In genomic region chr9:120001945-120002725, GRCm38 (mm10) we compare ENCODE assay signal across 8 mouse cellular contexts. TPM values are rescaled to one million over a fixed set of nuclear protein-coding genes. Genes with fewer than 3 reads are reported as not detected.
A peak's percentile ranks its signal among the peaks of the same experiment; 100 is the strongest.
DNase-seq lines count a peak whose midpoint lies in the region; ATAC-seq and TF ChIP-seq lines count a peak whose summit lies in the region.

No protein-coding gene starts in this region.

- peaks cover 8% of the 10 kb centered on the region for H3K4me1 ChIP-seq in hindbrain, embryonic 15.5 days (replicated peaks)
- H3K4me1 ChIP-seq in limb, embryonic 11.5 days (ENCODE audit: control insufficient read depth, insufficient read depth, low read length): no peaks in the 10 kb centered on the region; the same call in 1 of the 2 replicates
- peaks cover 2% of the 10 kb centered on the region; the same call in 1 of the 2 replicates for H3K4me1 ChIP-seq in midbrain, embryonic 11.5 days (ENCODE audit: control insufficient read depth, insufficient read depth, low read length)
- H3K4me1 ChIP-seq in small intestine, adult 2 months (ENCODE audit: control insufficient read depth, insufficient read depth, insufficient read length, low read length): peaks cover 3% of the 10 kb centered on the region; the same call in 1 of the 2 replicates

- H3K9ac ChIP-seq in hindbrain, embryonic 15.5 days: peak overlapping the region; percentile 27; the same call in 1 of the 2 replicates
- peak overlapping the region; percentile 63 for H3K9ac ChIP-seq in limb, embryonic 11.5 days (ENCODE audit: low read length)
- peak overlapping the region; percentile 53 for H3K9ac ChIP-seq in midbrain, embryonic 11.5 days (ENCODE audit: low read length)

- 10% methylated on average over 31 of the region's 31 CpGs for WGBS in hindbrain, embryonic 15.5 days
- WGBS in limb, embryonic 11.5 days: 11% methylated on average over 31 of the region's 31 CpGs
- WGBS in midbrain, embryonic 11.5 days: 11% methylated on average over 31 of the region's 31 CpGs
- WGBS in small intestine, adult 2 months: 9% methylated on average over 31 of the region's 31 CpGs

- no peak for TF ChIP-seq CTCF in small intestine, adult 2 months (IDR thresholded peaks at IDR 0.05; ENCODE audit: extremely low read depth, insufficient read length, insufficient replicate concordance, low read depth, low read length)

- H3K36me3 ChIP-seq in hindbrain, embryonic 15.5 days: no peaks in the 10 kb centered on the region
- no peaks in the 10 kb centered on the region for H3K36me3 ChIP-seq in limb, embryonic 11.5 days (ENCODE audit: control insufficient read depth, insufficient read depth, low read length)
- no peaks in the 10 kb centered on the region for H3K36me3 ChIP-seq in midbrain, embryonic 11.5 days (ENCODE audit: control insufficient read depth, insufficient read depth, low read length)
- no peaks in the 10 kb centered on the region for H3K36me3 ChIP-seq in small intestine, adult 2 months (ENCODE audit: control insufficient read depth, insufficient read depth, low read length)

- no peak; the same call in 1 of the 2 replicates for ATAC-seq in hindbrain, embryonic 15.5 days (ENCODE audit: low FRiP score, low read depth)
- peak; percentile 95 for ATAC-seq in limb, embryonic 11.5 days (ENCODE audit: insufficient number of reproducible peaks, low FRiP score, low TSS enrichment, low read depth)
- peak; percentile 78 for ATAC-seq in midbrain, embryonic 11.5 days (ENCODE audit: low FRiP score)

- H3K9me3 ChIP-seq in hindbrain, embryonic 15.5 days: no peaks in the 10 kb centered on the region
- H3K9me3 ChIP-seq in limb, embryonic 11.5 days (ENCODE audit: control insufficient read depth, low read length): no peaks in the 10 kb centered on the region
- no peaks in the 10 kb centered on the region for H3K9me3 ChIP-seq in midbrain, embryonic 11.5 days (ENCODE audit: control insufficient read depth, low read length)

- H3K27ac ChIP-seq in hindbrain, embryonic 15.5 days (replicated peaks): 0 out of 2 replicates have a peak overlapping the region, but pooled peaks have one; percentile 30
- H3K27ac ChIP-seq in limb, embryonic 11.5 days (replicated peaks; ENCODE audit: low read depth, low read length): peak overlapping the region; percentile 68; the same call in 1 of the 2 replicates
- no peak overlapping the region for H3K27ac ChIP-seq in midbrain, embryonic 11.5 days (ENCODE audit: low read depth, low read length)
- H3K27ac ChIP-seq in small intestine, adult 2 months (ENCODE audit: insufficient read depth, low read depth, low read length): peak overlapping the region; percentile 27; the same call in 1 of the 2 replicates

- peak overlapping the region; percentile 35 for H3K4me3 ChIP-seq in hindbrain, embryonic 15.5 days
- H3K4me3 ChIP-seq in limb, embryonic 11.5 days (ENCODE audit: low read depth, low read length): peak overlapping the region; percentile 35
- peak overlapping the region; percentile 27 for H3K4me3 ChIP-seq in midbrain, embryonic 11.5 days (ENCODE audit: low read depth, low read length)
- H3K4me3 ChIP-seq in small intestine, adult 2 months (ENCODE audit: low read depth, low read length): peak overlapping the region; percentile 64

- no peaks in the 10 kb centered on the region for H3K27me3 ChIP-seq in hindbrain, embryonic 15.5 days
- no peaks in the 10 kb centered on the region for H3K27me3 ChIP-seq in limb, embryonic 11.5 days (ENCODE audit: control insufficient read depth, insufficient read depth, low read length)
- H3K27me3 ChIP-seq in midbrain, embryonic 11.5 days (ENCODE audit: control insufficient read depth, insufficient read depth, low read length): no peaks in the 10 kb centered on the region; the same call in 1 of the 2 replicates
- H3K27me3 ChIP-seq in small intestine, adult 2 months (ENCODE audit: control insufficient read depth, insufficient read depth, low read length): no peaks in the 10 kb centered on the region

- TF ChIP-seq POLR2A in small intestine, adult 2 months (IDR thresholded peaks at IDR 0.05; ENCODE audit: low read depth, low read length): no peak; the same call in 1 of the 2 replicates

- peak overlapping the region; percentile 61 for H3K4me2 ChIP-seq in hindbrain, embryonic 15.5 days
- H3K4me2 ChIP-seq in limb, embryonic 11.5 days (ENCODE audit: low read depth, severe bottlenecking): peak overlapping the region; percentile 59
- H3K4me2 ChIP-seq in midbrain, embryonic 11.5 days: peak overlapping the region; percentile 55

- DNase-seq in NIH3T3 (ENCODE audit: low read depth) (peak; percentile 92), MN1 (ENCODE audit: low spot score) (no peak)
- DNase-seq in c-Kit-negative CD71-positive TER-119-positive erythroid progenitor cells, embryonic 14.5 days (ENCODE audit: low read depth, low spot score): peak; percentile 68
- peak; percentile 75 to 78 for DNase-seq in gastrocnemius, adult 8-10 months (ENCODE audit: low spot score in 2 of 2)
- peak; percentile 92 for DNase-seq in limb, embryonic 11.5 days (ENCODE audit: low spot score)
- peak; percentile 94 for DNase-seq in midbrain, embryonic 11.5 days (ENCODE audit: low spot score, missing footprints)

RNA-seq across cellular contexts. Expression of gene Csrnp1, which starts 17.7 kb away (rescaled TPM):
- total RNA-seq in gastrocnemius, adult 8-10 months (2022): 10 to 100 TPM in 1 of 4 experiments, 1 to 10 TPM in 3; 3.6 to 10.2 (median 5.9) TPM
- 1.6 and 1.7 TPM in 2 replicates for polyA plus RNA-seq in hindbrain, embryonic 15.5 days (2015; fragmentation: Nextera tagmentation; extraction: Ambion mirVana)
- polyA plus RNA-seq in limb, embryonic 11.5 days (2014; fragmentation: Nextera tagmentation; extraction: Ambion mirVana): 1.5 and 1.6 TPM in 2 replicates
- polyA plus RNA-seq in midbrain, embryonic 11.5 days (2014; fragmentation: Nextera tagmentation; extraction: Ambion mirVana): 0.34 and 0.67 TPM in 2 replicates
- polyA plus RNA-seq in small intestine, adult 2 months (2012; rRNA removed): 18.2 and 28.3 TPM in 2 replicates

RNA-seq across cellular contexts. Expression of gene Xirp1, which starts 21.3 kb away (rescaled TPM):
- total RNA-seq in gastrocnemius, adult 8-10 months (2022): 100 to 1,000 TPM in 2 of 4 experiments, 10 to 100 TPM in 2; 68.7 to 171 (median 104) TPM
- not detected in 2 replicates for polyA plus RNA-seq in hindbrain, embryonic 15.5 days (2015; fragmentation: Nextera tagmentation; extraction: Ambion mirVana)
- not detected in 2 replicates for polyA plus RNA-seq in limb, embryonic 11.5 days (2014; fragmentation: Nextera tagmentation; extraction: Ambion mirVana)
- polyA plus RNA-seq in midbrain, embryonic 11.5 days (2014; fragmentation: Nextera tagmentation; extraction: Ambion mirVana): not detected in 2 replicates
- 0.13 TPM in 1 of 2 replicates, not detected in the other for polyA plus RNA-seq in small intestine, adult 2 months (2012; rRNA removed)
